13 mouse cellular contexts compared by ENCODE assay signal in genomic region chr8:125662669-125663048, GRCm38 (mm10). TPM values are rescaled to one million over a fixed set of nuclear protein-coding genes. Genes with fewer than 3 reads are reported as not detected.
DNase-seq lines count a peak whose midpoint lies in the region; ATAC-seq and TF ChIP-seq lines count a peak whose summit lies in the region.
"Had no signal": no experiment of that assay in that cellular context is flagged by ENCODE, and none has a peak within 500 bp of the region (broad histone marks: within the 10 kb centered on the region; RNA-seq: fewer than 3 reads in every experiment).

No protein-coding gene starts in this region.

- 37% methylated on average over 6 of the region's 6 CpGs for WGBS in heart, embryonic 16.5 days

- H3K9ac ChIP-seq in heart, embryonic 16.5 days (ENCODE audit: low read length) = no peak overlapping the region
- H3K9ac ChIP-seq: hindbrain, embryonic 15.5 days; midbrain, embryonic 15.5 days had no signal

- intact Hi-C loops in gastrocnemius, adult 2 months (cut with DNase I) = loop anchor here (10.0 kb wide), 1 partner anchor 318 kb away; no protein-coding TSS in a partner anchor

- TF ChIP-seq CTCF in gastrocnemius, adult 2 months (IDR thresholded peaks at IDR 0.05) = no peak

- no peaks in the 10 kb centered on the region for H3K27me3 ChIP-seq in heart, embryonic 16.5 days (ENCODE audit: control insufficient read depth, insufficient read depth, low read length)
- H3K27me3 ChIP-seq: hindbrain, embryonic 15.5 days had no signal

- H3K36me3 ChIP-seq in heart, embryonic 16.5 days (ENCODE audit: control insufficient read depth, insufficient read depth) = no peaks in the 10 kb centered on the region
- H3K36me3 ChIP-seq: G1E; hindbrain, embryonic 15.5 days; midbrain, embryonic 15.5 days had no signal

- no peak overlapping the region for H3K4me2 ChIP-seq in heart, embryonic 16.5 days (ENCODE audit: low read depth, low read length)
- H3K4me2 ChIP-seq: hindbrain, embryonic 15.5 days; midbrain, embryonic 15.5 days had no signal

- peak; percentile 62 for ATAC-seq in heart, embryonic 16.5 days (replicated peaks; ENCODE audit: extremely low read depth, insufficient read depth, low FRiP score)
- no peak for ATAC-seq in erythroid progenitor cell, adult 5-6 weeks (replicated peaks; ENCODE audit: low FRiP score, poor library complexity, severe bottlenecking)
- ATAC-seq: midbrain, embryonic 15.5 days had no signal

- H3K4me1 ChIP-seq in heart, embryonic 16.5 days (ENCODE audit: control insufficient read depth, insufficient read depth, low read length) = peaks cover 37% of the 10 kb centered on the region

- peak overlapping the region; percentile 6 for H3K27ac ChIP-seq in gastrocnemius, adult 2 months
- H3K27ac ChIP-seq in heart, embryonic 16.5 days (ENCODE audit: low read length) = peak overlapping the region; percentile 51; the same call in 1 of the 2 replicates
- H3K27ac ChIP-seq: hindbrain, embryonic 15.5 days; midbrain, embryonic 15.5 days had no signal

- peak; percentile 81 to 86 for DNase-seq in cerebellum, postnatal 10 days
- no peak for DNase-seq in cerebellum, adult 11 months
- DNase-seq in 3T3-L1 (ENCODE audit: low read depth, low spot score) = peak; percentile 47
- DNase-seq in gastrocnemius, adult 2 months = peak; percentile 74
- no peak for DNase-seq in ovary, postnatal 14 days (ENCODE audit: low spot score)
- no peak for DNase-seq in adrenal gland, adult 18-20 months (ENCODE audit: low spot score in 2 of 2)
- DNase-seq: kidney, adult 2 months; retina, postnatal 1 day had no signal

- peak overlapping the region; percentile 26 for H3K4me3 ChIP-seq in gastrocnemius, adult 2 months
- H3K4me3 ChIP-seq in heart, embryonic 16.5 days (ENCODE audit: low read length) = no peak overlapping the region
- H3K4me3 ChIP-seq: hindbrain, embryonic 15.5 days; midbrain, embryonic 15.5 days had no signal

- H3K9me3 ChIP-seq in heart, embryonic 16.5 days (replicated peaks; ENCODE audit: control insufficient read depth, low read length) = no peaks in the 10 kb centered on the region
- H3K9me3 ChIP-seq: hindbrain, embryonic 15.5 days; midbrain, embryonic 15.5 days had no signal

RNA-seq across cellular contexts. Expression of gene Map10, which starts 7.0 kb away (rescaled TPM):
- total RNA-seq in gastrocnemius, adult 2 months (2021) = 1 to 10 TPM; 2.1 to 3.0 TPM
- 6.6 and 6.9 TPM in 2 replicates for polyA plus RNA-seq in heart, embryonic 16.5 days (2015; fragmentation: Nextera tagmentation; extraction: Ambion mirVana)
- 1 to 10 TPM; 2.9 to 3.2 TPM for total RNA-seq in adrenal gland, adult 18-20 months (2021)
- total RNA-seq in erythroid progenitor cell, adult 5-6 weeks (2015; ENCODE audit: low replicate concordance) = 2.1 TPM in 1 of 2 replicates, not detected in the other
- 0.90 TPM in 1 of 2 replicates, not detected in the other for total RNA-seq in erythroid progenitor cell, adult 5-6 weeks (2017; ENCODE audit: low replicate concordance)
- polyA plus RNA-seq: G1E had no signal

Comparison
In these comparisons a context has a peak if more than half of its experiments do, and no peak if none do; other contexts are left out.
1. DNase-seq: peak in cerebellum, postnatal 10 days (2 of 2), 3T3-L1 (single experiment) and gastrocnemius, adult 2 months (single experiment); none in cerebellum, adult 11 months (single experiment), ovary, postnatal 14 days (single experiment) and adrenal gland, adult 18-20 months (0 of 2).